Mouse (Mus musculus) layer of hippocampus, postnatal 25 days (tissue): ENCODE results near the gene Mical3. TPM values are rescaled to one million over a fixed set of nuclear protein-coding genes. Genes with fewer than 3 reads are reported as not detected.
A peak's percentile ranks its signal among the peaks of the same experiment; 100 is the strongest.

ENCODE experiments used
- DNase-seq, 2 experiments: peaks; one replicate each; pipeline ENCODE4 v3.0.0; 2022; ENCODE audit warnings: mixed read lengths in 2 of 2, low spot score in 1 of 2; ENCODE audit errors: extremely low spot score in 1 of 2
- total RNA-seq, 2 experiments: library from RNA; stranded (reverse); gene quantifications; 2 replicates each; pipeline ENCODE4 v1.2.3; 2021

Gene Mical3
- 10 to 100 TPM; 75.0 to 88.0 TPM for total RNA-seq

GRCm38 (mm10) chr6:121130773-121131172 lies at the start of gene Mical3:
Gene Mical3 (minus strand): TSS chr6:121130999.
- DNase-seq, result peak; percentile 57 to 63

- DNase-seq, result no peak
Observed at GRCm38 (mm10) chr6:121179846-121180245, 49.0 kb upstream of the Mical3 start.

- peak in 1 of 2 experiments; percentile 73 for DNase-seq
Observed at GRCm38 (mm10) chr6:121178700-121179358, 48.0 kb upstream of the Mical3 start.

- DNase-seq, result no peak
Observed at GRCm38 (mm10) chr6:121177118-121177708, 46.4 kb upstream of the Mical3 start.

GRCm38 (mm10) chr6:121176731-121177098 lies 45.9 kb upstream of the Mical3 start:
- no peak for DNase-seq

- no peak for DNase-seq
Observed at GRCm38 (mm10) chr6:121176011-121176730, 45.4 kb upstream of the Mical3 start.

GRCm38 (mm10) chr6:121174761-121175160 lies 44.0 kb upstream of the Mical3 start:
- DNase-seq, result no peak

GRCm38 (mm10) chr6:121173471-121173870 lies 42.7 kb upstream of the Mical3 start:
- no peak for DNase-seq

- no peak for DNase-seq
Observed at GRCm38 (mm10) chr6:121171102-121171501, 40.3 kb upstream of the Mical3 start.

- no peak for DNase-seq
Observed at GRCm38 (mm10) chr6:121167381-121167975, 36.7 kb upstream of the Mical3 start.

GRCm38 (mm10) chr6:121166098-121166552 lies 35.3 kb upstream of the Mical3 start:
- no peak for DNase-seq

- DNase-seq, result no peak
Observed at GRCm38 (mm10) chr6:121162616-121163015, 31.8 kb upstream of the Mical3 start.

GRCm38 (mm10) chr6:121160126-121160525 lies 29.3 kb upstream of the Mical3 start:
- DNase-seq, result no peak

- DNase-seq, result no peak
Observed at GRCm38 (mm10) chr6:121159616-121160015, 28.8 kb upstream of the Mical3 start.

GRCm38 (mm10) chr6:121156030-121156429 lies 25.2 kb upstream of the Mical3 start:
- DNase-seq, result no peak

GRCm38 (mm10) chr6:121154451-121155300 lies 23.9 kb upstream of the Mical3 start:
- no peak for DNase-seq

- DNase-seq, result no peak
Observed at GRCm38 (mm10) chr6:121153177-121153576, 22.4 kb upstream of the Mical3 start.

GRCm38 (mm10) chr6:121151732-121152131 lies 20.9 kb upstream of the Mical3 start:
- DNase-seq, result no peak

- no peak for DNase-seq
Observed at GRCm38 (mm10) chr6:121150126-121150525, 19.3 kb upstream of the Mical3 start.

GRCm38 (mm10) chr6:121149420-121149819 lies 18.6 kb upstream of the Mical3 start:
- DNase-seq, result no peak
